Mouse (Mus musculus) heart, embryonic 16.5 days (tissue): ENCODE results near the gene Frmpd1. TPM values are rescaled to one million over a fixed set of nuclear protein-coding genes. Genes with fewer than 3 reads are reported as not detected.

ENCODE experiments used
- ATAC-seq: fragments of 200-750 bp; cut with Nextera tagmentation; replicated peaks from 2 replicates; pipeline ENCODE4 v1.8.0; 2017; ENCODE audit warnings: moderate number of reproducible peaks; ENCODE audit not compliant: insufficient read depth, low FRiP score; ENCODE audit errors: extremely low read depth
- H3K27ac ChIP-seq: fragments of 300-500 bp; sonication (generic); 2 replicates; pipeline ENCODE4 v1.5.1; 2014; ENCODE audit warnings: mild to moderate bottlenecking, low read length, control low read depth, moderate library complexity
- H3K27me3 ChIP-seq: fragments of 300-500 bp; sonication (generic); 2 replicates; pipeline ENCODE4 v1.6.1; 2014; ENCODE audit warnings: low read length, mixed read lengths; ENCODE audit not compliant: control insufficient read depth, insufficient read depth
- H3K36me3 ChIP-seq: fragments of 300-500 bp; sonication (generic); 2 replicates; pipeline ENCODE4 v1.6.1; 2014; ENCODE audit not compliant: control insufficient read depth, insufficient read depth
- H3K4me1 ChIP-seq: fragments of 300-500 bp; sonication (generic); 2 replicates; pipeline ENCODE4 v1.6.1; 2014; ENCODE audit warnings: low read length, mixed read lengths; ENCODE audit not compliant: control insufficient read depth, insufficient read depth
- H3K4me2 ChIP-seq: fragments of 300-500 bp; sonication (generic); 2 replicates; pipeline ENCODE4 v1.6.1; 2014; ENCODE audit warnings: low read depth, mild to moderate bottlenecking, control low read depth, low read length
- H3K4me3 ChIP-seq: fragments of 300-500 bp; sonication (generic); 2 replicates; pipeline ENCODE4 v1.5.1; 2014; ENCODE audit warnings: mild to moderate bottlenecking, control low read depth, low read length
- H3K9ac ChIP-seq: fragments of 300-500 bp; sonication (generic); 2 replicates; pipeline ENCODE4 v1.6.1; 2014; ENCODE audit warnings: low read length, control low read depth
- H3K9me3 ChIP-seq: fragments of 300-500 bp; sonication (generic); replicated peaks from 2 replicates; pipeline ENCODE4 v1.6.1; 2016; ENCODE audit warnings: low read length; ENCODE audit not compliant: control insufficient read depth
- WGBS: fragments of 180-500 bp; shearing (Covaris S2); extraction: QIAGEN DNeasy Blood & Tissue Kit; methylation state at CpG from one replicate; pipeline ENCODE4 v1.1.7; 2014; 5-methylcytosine and 5-hydroxymethylcytosine counted together
- polyA plus RNA-seq: library from polyadenylated mRNA; unstranded; fragments of >200 nt; fragmentation: Nextera tagmentation; extraction: Ambion mirVana; gene quantifications from 2 replicates; pipeline ENCODE4 v1.2.1, GENCODE M21; 2015

Frmpd1 gene
- polyA plus RNA-seq, 1 experiment from 2014 or later, result 1.4 TPM

DNA sequence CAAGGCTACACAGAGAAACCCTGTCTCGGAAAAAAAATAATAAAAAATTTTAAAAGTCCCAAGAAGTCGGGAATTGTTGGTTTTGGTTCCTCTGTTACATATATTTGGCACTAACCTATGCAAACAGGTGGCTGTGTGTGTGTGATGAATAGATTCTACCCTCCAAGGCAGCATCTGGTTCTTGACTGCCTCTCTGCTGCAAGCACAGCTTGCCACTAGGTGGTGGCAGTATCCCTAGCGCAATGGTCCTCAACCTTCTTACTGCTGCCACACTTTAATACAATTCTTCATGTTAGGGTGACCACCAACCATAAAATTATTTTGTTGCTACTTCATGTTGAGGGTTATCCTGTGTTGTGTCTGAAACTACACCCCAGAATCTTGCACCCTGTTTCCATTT, 101.6 kb downstream of the Frmpd1 start:
- no peaks in the 10 kb centered on the region for H3K4me1 ChIP-seq
- ATAC-seq, result no peak
- no peak overlapping the region for H3K9ac ChIP-seq
- no peak overlapping the region for H3K27ac ChIP-seq
- H3K27me3 ChIP-seq, result no peaks in the 10 kb centered on the region
- no peaks in the 10 kb centered on the region for H3K9me3 ChIP-seq
- no peak overlapping the region for H3K4me2 ChIP-seq
- no peaks in the 10 kb centered on the region for H3K36me3 ChIP-seq
- H3K4me3 ChIP-seq, result no peak overlapping the region
- 47% methylated on average over 3 of the region's 3 CpGs for WGBS

DNA sequence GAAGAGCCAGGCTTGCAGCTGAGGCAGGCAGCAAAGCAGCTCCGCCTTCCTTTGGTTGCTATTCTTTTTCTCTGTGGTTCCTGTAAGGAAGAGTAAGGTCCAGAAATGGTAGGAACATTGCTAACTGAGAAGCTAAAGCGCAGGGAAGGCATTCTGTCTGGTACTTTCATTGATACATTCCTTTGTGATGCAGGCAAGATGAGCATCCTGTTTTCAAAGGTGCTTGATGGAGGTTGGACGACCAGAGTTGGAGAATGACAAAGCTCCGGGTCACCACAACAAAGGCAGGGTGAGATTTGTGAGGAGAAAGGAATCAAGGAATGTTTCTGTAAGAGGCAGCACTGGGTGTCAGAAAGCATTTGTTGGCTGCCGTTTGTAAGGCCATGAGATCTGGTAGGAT, 103.2 kb downstream of the Frmpd1 start:
- no peak for ATAC-seq
- Histone ChIP-seq H3K27me3 (no peaks in the 10 kb centered on the region), H3K9ac (no peak overlapping the region), H3K36me3 (no peaks in the 10 kb centered on the region), H3K4me2 (no peak overlapping the region), H3K4me1 (no peaks in the 10 kb centered on the region), H3K9me3 (no peaks in the 10 kb centered on the region), H3K27ac (no peak overlapping the region), H3K4me3 (no peak overlapping the region)
- WGBS, result 78% methylated on average over 5 of the region's 5 CpGs

DNA sequence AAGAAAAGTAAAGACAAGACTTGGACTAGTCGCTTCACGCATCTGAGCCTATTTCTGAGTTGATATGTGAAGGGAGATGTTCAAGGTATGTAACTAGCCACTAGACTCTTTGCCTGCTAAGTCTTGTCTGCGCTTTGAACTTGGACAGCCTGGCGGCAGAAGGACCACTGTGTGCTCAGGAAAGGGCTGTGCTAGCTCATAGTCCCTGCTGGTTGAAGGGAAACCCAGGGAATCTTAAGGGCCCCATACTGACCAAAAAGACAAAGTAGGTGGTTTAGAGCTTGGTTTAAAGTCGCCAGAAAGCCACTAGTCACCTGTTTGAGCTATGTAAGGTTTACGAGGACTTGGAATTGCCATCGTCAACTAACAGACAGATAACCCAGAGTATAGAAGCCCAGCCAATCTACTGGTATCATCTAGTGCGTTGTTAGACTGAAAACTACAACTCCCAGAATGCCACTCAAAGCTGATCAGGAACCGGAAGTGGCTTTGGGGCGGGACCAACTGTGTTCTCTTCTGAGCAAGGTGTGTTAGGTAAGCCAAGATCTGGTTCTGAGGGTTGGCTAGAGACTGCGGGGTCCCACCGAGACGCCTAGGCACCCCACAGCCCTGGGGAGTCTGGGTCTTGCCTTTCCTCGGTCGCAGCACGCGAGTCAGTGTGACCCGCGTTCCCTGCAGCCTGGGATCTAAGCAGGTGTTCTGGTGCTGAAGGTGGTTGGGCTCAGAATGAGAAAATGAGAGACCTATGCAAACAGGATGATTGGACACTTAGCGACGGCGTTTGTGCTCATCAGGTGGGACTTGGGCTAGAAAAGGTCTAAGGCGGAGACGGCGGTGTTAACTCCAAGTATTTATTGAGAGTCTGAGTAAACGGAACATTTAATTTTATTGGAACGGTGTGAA, 112.2 kb downstream of the Frmpd1 start, which contains the start of gene Trmt10b:
Gene Trmt10b, plus strand, starts transcription at position 466 of the 903 bp plus-strand sequence.
- 18% methylated on average over 27 of the region's 27 CpGs for WGBS
- Histone ChIP-seq H3K4me1 (peaks cover 9% of the 10 kb centered on the region), H3K27ac (no peak within 1 kb of the TSS), H3K27me3 (no peaks in the 10 kb centered on the region), H3K36me3 (0 out of 2 replicates have a peak, but pooled peaks cover 6% of the 10 kb centered on the region), H3K9me3 (no peaks in the 10 kb centered on the region), H3K4me3 (peak within 1 kb of the TSS; percentile 93), H3K4me2 (peak within 1 kb of the TSS; percentile 96), H3K9ac (peak within 1 kb of the TSS; percentile 85)
- ATAC-seq, result peak; percentile 67

DNA sequence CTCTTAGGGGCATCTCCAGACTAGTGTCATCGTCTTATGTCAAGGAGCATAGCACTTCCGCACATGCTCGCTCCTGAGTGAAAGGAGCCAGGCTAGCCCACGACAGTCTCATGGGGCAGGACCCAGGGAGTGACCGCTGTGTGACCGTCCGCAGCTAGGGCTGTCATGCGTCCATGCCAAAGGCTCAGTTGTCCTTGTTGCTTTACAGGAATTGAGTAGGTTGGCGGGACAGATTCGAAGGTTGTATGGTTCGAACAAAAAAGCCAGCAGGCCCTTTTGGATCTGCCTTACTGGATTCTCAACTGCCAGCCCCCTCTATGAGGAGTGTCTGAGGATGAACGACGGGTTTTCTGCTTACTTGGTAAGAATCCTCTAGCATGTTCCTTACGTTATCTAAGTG, 120.9 kb downstream of the Frmpd1 start:
- 93% methylated on average over 14 of the region's 14 CpGs for WGBS
- ATAC-seq, result no peak
- Histone ChIP-seq H3K27ac (no peak overlapping the region), H3K4me2 (no peak overlapping the region), H3K36me3 (peaks cover 35% of the 10 kb centered on the region), H3K27me3 (no peaks in the 10 kb centered on the region), H3K9me3 (peaks cover 3% of the 10 kb centered on the region; the same call in 1 of the 2 replicates), H3K9ac (no peak overlapping the region), H3K4me3 (no peak overlapping the region), H3K4me1 (no peaks in the 10 kb centered on the region)

DNA sequence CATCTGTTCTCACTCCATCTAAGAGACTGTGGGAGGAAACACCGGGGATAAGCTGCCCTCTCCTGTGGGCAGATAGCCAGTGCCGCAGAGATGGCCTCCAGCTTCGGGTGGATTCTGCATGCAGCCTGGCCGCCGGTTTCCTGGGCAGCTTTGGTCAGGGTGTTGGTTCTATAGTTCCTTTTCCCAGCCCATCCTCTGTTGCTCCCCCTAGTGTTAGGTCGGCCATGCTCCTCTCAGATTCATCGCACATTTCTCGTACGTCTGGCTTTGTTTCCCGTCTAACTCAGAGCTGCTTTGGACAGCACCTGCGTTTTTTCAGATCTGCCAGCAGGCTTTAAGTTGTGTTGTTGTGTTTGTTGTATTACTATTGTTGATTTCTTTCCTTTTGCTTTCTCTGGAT, 123.4 kb downstream of the Frmpd1 start:
- H3K4me2 ChIP-seq, result no peak overlapping the region
- H3K36me3 ChIP-seq, result peaks cover 32% of the 10 kb centered on the region
- H3K9ac ChIP-seq, result no peak overlapping the region
- no peak for ATAC-seq
- no peaks in the 10 kb centered on the region for H3K27me3 ChIP-seq
- 37% methylated on average over 11 of the region's 11 CpGs for WGBS
- H3K9me3 ChIP-seq, result peaks cover 3% of the 10 kb centered on the region; the same call in 1 of the 2 replicates
- no peak overlapping the region for H3K27ac ChIP-seq
- H3K4me3 ChIP-seq, result no peak overlapping the region
- H3K4me1 ChIP-seq, result no peaks in the 10 kb centered on the region

DNA sequence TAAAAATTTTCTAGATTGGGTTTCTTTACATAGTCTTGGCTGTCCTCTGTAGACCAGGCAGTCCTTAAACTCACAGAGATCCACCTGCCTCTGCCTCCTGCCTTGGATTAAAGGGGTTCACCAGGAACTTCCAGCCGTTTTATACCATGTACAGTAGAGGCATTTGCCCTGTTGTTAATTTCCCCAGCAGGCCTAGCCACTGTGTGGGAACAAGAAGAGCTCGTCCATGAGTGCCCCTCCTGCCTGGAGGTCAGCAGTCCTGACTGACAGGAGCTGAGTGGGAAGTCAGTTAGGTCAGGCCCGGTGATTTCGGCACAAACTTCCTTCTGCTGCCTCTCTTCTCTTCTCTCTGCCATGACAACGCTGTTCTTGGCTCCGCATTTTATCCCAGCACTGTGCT, 123.9 kb downstream of the Frmpd1 start:
- Histone ChIP-seq H3K9ac (no peak overlapping the region), H3K27me3 (no peaks in the 10 kb centered on the region), H3K9me3 (peaks cover 3% of the 10 kb centered on the region; the same call in 1 of the 2 replicates), H3K4me1 (no peaks in the 10 kb centered on the region), H3K27ac (no peak overlapping the region), H3K4me3 (no peak overlapping the region), H3K4me2 (no peak overlapping the region), H3K36me3 (peaks cover 31% of the 10 kb centered on the region)
- 88% methylated on average over 6 of the region's 6 CpGs for WGBS
- ATAC-seq, result no peak

DNA sequence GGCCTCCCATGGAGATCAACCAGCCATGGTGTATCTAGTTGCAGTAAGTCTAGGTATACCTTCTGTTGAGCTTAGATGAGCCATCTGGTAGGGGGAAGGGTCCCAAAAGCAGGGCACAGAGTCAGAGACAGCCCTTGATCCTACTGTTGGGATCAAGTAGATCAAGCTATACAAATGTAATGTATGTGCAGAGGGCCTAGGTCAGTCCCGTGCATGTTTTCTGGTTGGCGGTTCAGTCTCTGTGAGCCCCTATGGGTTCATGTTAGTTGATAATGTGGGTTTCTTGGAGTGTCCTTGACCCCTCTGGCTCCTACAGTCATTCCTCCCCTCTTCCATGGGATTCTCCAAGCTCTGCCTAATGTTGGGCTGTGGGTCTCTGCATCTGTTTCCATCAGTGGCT, 126.4 kb downstream of the Frmpd1 start:
- Histone ChIP-seq H3K27me3 (no peaks in the 10 kb centered on the region), H3K9me3 (no peaks in the 10 kb centered on the region; the same call in 1 of the 2 replicates), H3K9ac (no peak overlapping the region), H3K4me1 (no peaks in the 10 kb centered on the region), H3K27ac (no peak overlapping the region), H3K4me3 (no peak overlapping the region), H3K36me3 (peaks cover 20% of the 10 kb centered on the region), H3K4me2 (no peak overlapping the region)
- WGBS, result 93% methylated on average over 2 of the region's 2 CpGs
- ATAC-seq, result no peak

DNA sequence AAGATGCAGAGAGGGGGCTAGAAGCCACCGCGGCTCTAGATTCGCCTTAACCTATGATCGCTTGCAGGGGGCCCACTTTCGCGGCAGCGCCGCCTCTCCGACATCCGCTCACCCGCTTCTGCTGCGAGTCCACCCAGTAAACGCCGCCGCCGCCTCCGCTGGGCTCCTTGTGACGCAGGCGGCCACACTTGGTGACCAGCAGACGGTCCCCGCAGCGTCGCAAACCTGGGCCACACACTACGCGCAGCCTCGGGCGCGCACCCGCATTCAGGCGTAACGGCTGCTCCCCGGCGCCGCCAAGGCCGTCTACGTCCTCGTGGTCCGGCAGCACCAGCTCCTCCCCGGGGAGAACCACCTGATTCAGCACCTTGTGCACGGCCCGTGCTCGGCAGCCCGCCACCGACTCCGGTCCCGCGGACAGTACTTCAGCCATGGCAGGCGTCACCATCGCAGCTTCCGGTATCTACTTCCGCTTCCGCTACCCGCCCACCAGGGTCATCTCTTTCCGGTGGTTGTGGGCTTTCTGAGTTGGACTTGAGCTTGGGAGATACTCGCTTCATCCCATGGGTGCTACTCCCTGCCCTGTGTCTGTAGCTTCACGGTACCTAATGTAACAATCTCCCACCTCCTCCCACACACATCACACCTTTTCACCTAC, 135.6 kb downstream of the Frmpd1 start:
- Histone ChIP-seq H3K4me3 (peak overlapping the region; percentile 93), H3K27me3 (no peaks in the 10 kb centered on the region), H3K9ac (peak overlapping the region; percentile 94), H3K4me2 (peak overlapping the region; percentile 78), H3K27ac (peak overlapping the region; percentile 84), H3K4me1 (peaks cover 12% of the 10 kb centered on the region), H3K36me3 (peaks cover 6% of the 10 kb centered on the region; the same call in 1 of the 2 replicates), H3K9me3 (no peaks in the 10 kb centered on the region)
- under 1% methylated on average over 56 of the region's 56 CpGs for WGBS
- ATAC-seq, result peak; percentile 83

DNA sequence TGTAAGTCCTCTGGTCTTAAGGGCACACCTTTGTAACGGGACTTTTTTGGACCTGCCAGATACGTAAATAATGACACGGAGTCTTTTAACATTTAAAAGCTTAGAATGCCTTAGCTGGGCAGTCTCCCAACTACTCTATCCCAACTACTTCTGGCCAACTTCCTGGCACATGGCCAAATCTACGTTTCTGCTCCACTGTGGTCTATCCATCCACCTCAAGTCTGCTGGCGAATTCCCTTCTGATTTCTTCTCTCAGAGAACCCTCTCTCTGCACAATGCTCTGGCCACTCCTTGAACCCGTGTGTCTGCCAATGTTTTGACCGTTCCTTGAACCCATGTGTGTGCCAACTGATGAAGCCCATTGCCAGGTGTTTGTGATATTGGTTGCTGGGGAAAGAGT, 146.5 kb downstream of the Frmpd1 start:
- ATAC-seq, result no peak
- 60% methylated on average over 7 of the region's 7 CpGs for WGBS
- 0 out of 2 replicates have a peak, but pooled peaks cover 2% of the 10 kb centered on the region for H3K27me3 ChIP-seq
- H3K36me3 ChIP-seq, result no peaks in the 10 kb centered on the region
- no peak overlapping the region for H3K9ac ChIP-seq
- H3K9me3 ChIP-seq, result no peaks in the 10 kb centered on the region
- no peak overlapping the region for H3K4me3 ChIP-seq
- no peaks in the 10 kb centered on the region for H3K4me1 ChIP-seq
- no peak overlapping the region for H3K27ac ChIP-seq
- no peak overlapping the region for H3K4me2 ChIP-seq
